Mouse (Mus musculus) lung, postnatal 0 days (tissue): ENCODE measurements at regions not wholly inside any gene's neighbourhood (a gene's known extent, or its start where the extent isn't known, plus 50 kb on each side); places are given as distances from the start of the nearest gene placed in this dataset.

ENCODE experiments used
- ATAC-seq: fragments of 200-750 bp; cut with Nextera tagmentation; 2 replicates; pipeline ENCODE4 v1.8.0; 2017; ENCODE audit warnings: moderate library complexity
- DNase-seq: peaks from one replicate; pipeline ENCODE4 v3.0.0-alpha.2; 2016; ENCODE audit warnings: low spot score
- H3K27ac ChIP-seq: fragments of 300-500 bp; sonication (generic); 2 replicates; pipeline ENCODE4 v1.5.1; 2014; ENCODE audit warnings: antibody characterized with exemption, mild to moderate bottlenecking, low read length, mixed read lengths
- H3K27me3 ChIP-seq: fragments of 300-500 bp; sonication (generic); replicated peaks from 2 replicates; pipeline ENCODE4 v1.6.1; 2014; ENCODE audit warnings: low read length, mixed read lengths; ENCODE audit not compliant: insufficient read depth
- H3K36me3 ChIP-seq: fragments of 300-500 bp; sonication (generic); 2 replicates; pipeline ENCODE4 v1.6.1; 2014; ENCODE audit warnings: low read length, mixed read lengths; ENCODE audit not compliant: insufficient read depth
- H3K4me1 ChIP-seq: fragments of 300-500 bp; sonication (generic); 2 replicates; pipeline ENCODE4 v1.6.1; 2014; ENCODE audit warnings: antibody characterized with exemption, low read depth, low read length, mixed read lengths; ENCODE audit not compliant: insufficient read depth
- H3K4me2 ChIP-seq: fragments of 300-500 bp; sonication (generic); replicated peaks from 2 replicates; pipeline ENCODE4 v1.6.1; 2014; ENCODE audit warnings: low read depth, mild to moderate bottlenecking, low read length, moderate library complexity, mixed read lengths
- H3K4me3 ChIP-seq: fragments of 300-500 bp; sonication (generic); 2 replicates; pipeline ENCODE4 v1.5.1; 2014; ENCODE audit warnings: low read depth, low read length
- H3K9ac ChIP-seq: fragments of 300-500 bp; sonication (generic); replicated peaks from 2 replicates; pipeline ENCODE4 v1.6.1; 2014; ENCODE audit warnings: low read depth, mild to moderate bottlenecking
- H3K9me3 ChIP-seq: fragments of 300-500 bp; sonication (generic); 2 replicates; pipeline ENCODE4 v1.6.1; 2016; ENCODE audit warnings: low read length, mixed read lengths
- CTCF ChIP-seq: IDR thresholded peaks from 2 replicates; pipeline ENCODE4 v1.5.1; 2016; ENCODE audit warnings: antibody characterized with exemption, mild to moderate bottlenecking
- EP300 ChIP-seq: IDR thresholded peaks from 2 replicates; pipeline ENCODE4 v1.6.1; 2016; ENCODE audit warnings: antibody characterized with exemption, mild to moderate bottlenecking, control low read depth
- WGBS: fragments of 180-500 bp; shearing (Covaris S2); extraction: QIAGEN DNeasy Blood & Tissue Kit; methylation state at CpG from one replicate; pipeline ENCODE4 v1.1.7; 2014; 5-methylcytosine and 5-hydroxymethylcytosine counted together

GRCm38 (mm10) chr1:64317032-64317636, 195.1 kb upstream of the Klf7 start:
- DNase-seq (no peak), ATAC-seq (peak; percentile 61)
- no peaks in the 10 kb centered on the region for H3K36me3 ChIP-seq
- H3K9me3 ChIP-seq, result no peaks in the 10 kb centered on the region
- no peaks in the 10 kb centered on the region for H3K27me3 ChIP-seq
- H3K4me3 ChIP-seq, result no peak overlapping the region
- H3K27ac ChIP-seq, result no peak overlapping the region
- no peaks in the 10 kb centered on the region for H3K4me1 ChIP-seq
- WGBS, result 55% methylated on average over 5 of the region's 5 CpGs
- TF ChIP-seq CTCF, result no peak
- no peak for TF ChIP-seq EP300
- no peak overlapping the region for H3K9ac ChIP-seq
- H3K4me2 ChIP-seq, result no peak overlapping the region

GRCm38 (mm10) chr1:64311371-64311770, 189.3 kb upstream of the Klf7 start:
- H3K4me3 ChIP-seq, result no peak overlapping the region
- no peak for DNase-seq
- 36% methylated on average over 3 of the region's 3 CpGs for WGBS

GRCm38 (mm10) chr1:64308560-64308959, 186.5 kb upstream of the Klf7 start:
- 79% methylated on average over 15 of the region's 15 CpGs for WGBS
- ATAC-seq (no peak), DNase-seq (no peak)
- Histone ChIP-seq H3K27me3 (no peaks in the 10 kb centered on the region), H3K4me1 (peaks cover 7% of the 10 kb centered on the region; the same call in 1 of the 2 replicates), H3K27ac (no peak overlapping the region), H3K9ac (no peak overlapping the region), H3K4me2 (peak overlapping the region; percentile 25; the same call in 1 of the 2 replicates), H3K9me3 (no peaks in the 10 kb centered on the region), H3K36me3 (no peaks in the 10 kb centered on the region), H3K4me3 (no peak overlapping the region)
- no peak for TF ChIP-seq EP300
- TF ChIP-seq CTCF, result no peak

More at GRCm38 (mm10) chr1:64311371-64311770, 189.3 kb upstream of the Klf7 start:
- Histone ChIP-seq H3K4me1 (no peaks in the 10 kb centered on the region), H3K9ac (no peak overlapping the region), H3K9me3 (no peaks in the 10 kb centered on the region), H3K36me3 (no peaks in the 10 kb centered on the region), H3K27me3 (no peaks in the 10 kb centered on the region), H3K27ac (no peak overlapping the region), H3K4me2 (no peak overlapping the region)
- no peak for TF ChIP-seq CTCF
- TF ChIP-seq EP300, result no peak
- no peak for ATAC-seq

GRCm38 (mm10) chr1:64308088-64308487, 186.0 kb upstream of the Klf7 start:
- WGBS, result 38% methylated on average over 10 of the region's 10 CpGs
- Histone ChIP-seq H3K4me1 (peaks cover 7% of the 10 kb centered on the region; the same call in 1 of the 2 replicates), H3K27ac (no peak overlapping the region), H3K9me3 (no peaks in the 10 kb centered on the region), H3K9ac (no peak overlapping the region), H3K4me3 (no peak overlapping the region), H3K4me2 (peak overlapping the region; percentile 25; the same call in 1 of the 2 replicates), H3K27me3 (no peaks in the 10 kb centered on the region), H3K36me3 (no peaks in the 10 kb centered on the region)
- DNase-seq (peak; percentile 36), ATAC-seq (no peak)
- TF ChIP-seq CTCF (no peak), EP300 (no peak)

GRCm38 (mm10) chr1:64305427-64306213, 183.5 kb upstream of the Klf7 start:
- no peaks in the 10 kb centered on the region for H3K36me3 ChIP-seq
- H3K9me3 ChIP-seq, result no peaks in the 10 kb centered on the region
- ATAC-seq (peak; percentile 86), DNase-seq (peak; percentile 87)
- H3K4me3 ChIP-seq, result no peak overlapping the region
- H3K27me3 ChIP-seq, result no peaks in the 10 kb centered on the region
- 24% methylated on average over 13 of the region's 13 CpGs for WGBS
- TF ChIP-seq EP300 (peak; percentile 92), CTCF (0 out of 2 replicates have a peak, but pooled peaks have one; percentile 15)
- H3K27ac ChIP-seq, result peak overlapping the region; percentile 87
- H3K9ac ChIP-seq, result no peak overlapping the region
- peaks cover 7% of the 10 kb centered on the region; the same call in 1 of the 2 replicates for H3K4me1 ChIP-seq
- H3K4me2 ChIP-seq, result 0 out of 2 replicates have a peak overlapping the region, but pooled peaks have one; percentile 11

GRCm38 (mm10) chr1:64302833-64303358, 180.8 kb upstream of the Klf7 start:
- TF ChIP-seq EP300 (no peak), CTCF (peak; percentile 35)
- H3K4me2 ChIP-seq, result peak overlapping the region; percentile 47
- ATAC-seq, result peak; percentile 16
- no peaks in the 10 kb centered on the region for H3K27me3 ChIP-seq
- H3K36me3 ChIP-seq, result no peaks in the 10 kb centered on the region
- peaks cover 7% of the 10 kb centered on the region; the same call in 1 of the 2 replicates for H3K4me1 ChIP-seq
- H3K9ac ChIP-seq, result no peak overlapping the region
- peak; percentile 75 for DNase-seq
- H3K4me3 ChIP-seq, result peak overlapping the region; percentile 8
- WGBS, result 12% methylated on average over 8 of the region's 10 CpGs
- H3K27ac ChIP-seq, result peak overlapping the region; percentile 81
- no peaks in the 10 kb centered on the region for H3K9me3 ChIP-seq
